Mouse (Mus musculus) bone marrow macrophage, adult 2 months (primary cell): ENCODE data around the gene Kcnip4. TPM values are rescaled to one million over a fixed set of nuclear protein-coding genes. Genes with fewer than 3 reads are reported as not detected.

Experiments used
- H3K27ac ChIP-seq: 2 replicates; pipeline ENCODE4 v1.5.1; 2012; ENCODE audit warnings: low read depth, low read length; ENCODE audit not compliant: insufficient read depth
- H3K4me1 ChIP-seq: 2 replicates; pipeline ENCODE4 v1.6.1; 2012; ENCODE audit warnings: low read length; ENCODE audit not compliant: control insufficient read depth, insufficient read depth
- H3K4me3 ChIP-seq: 2 replicates; pipeline ENCODE4 v1.5.1; 2012; ENCODE audit warnings: mild to moderate bottlenecking, low read length, moderate library complexity; ENCODE audit not compliant: insufficient read depth
- CTCF ChIP-seq: IDR thresholded peaks from 2 replicates; pipeline ENCODE4 v1.5.1; 2012; ENCODE audit warnings: low read depth, mild to moderate bottlenecking, low read length, moderate library complexity
- POLR2A ChIP-seq: IDR thresholded peaks from 2 replicates; pipeline ENCODE4 v1.6.1; 2012; ENCODE audit warnings: mild to moderate bottlenecking, low read depth, low read length, borderline replicate concordance
- polyA plus RNA-seq: library from polyadenylated mRNA; stranded (reverse); fragments of >200 nt; gene quantifications from 2 replicates; pipeline ENCODE4 v1.2.4, GENCODE M21; 2012; ENCODE audit not compliant: missing spikeins, insufficient read depth, insufficient read length

The Kcnip4 gene
- polyA plus RNA-seq, 1 experiment, result not detected

DNA sequence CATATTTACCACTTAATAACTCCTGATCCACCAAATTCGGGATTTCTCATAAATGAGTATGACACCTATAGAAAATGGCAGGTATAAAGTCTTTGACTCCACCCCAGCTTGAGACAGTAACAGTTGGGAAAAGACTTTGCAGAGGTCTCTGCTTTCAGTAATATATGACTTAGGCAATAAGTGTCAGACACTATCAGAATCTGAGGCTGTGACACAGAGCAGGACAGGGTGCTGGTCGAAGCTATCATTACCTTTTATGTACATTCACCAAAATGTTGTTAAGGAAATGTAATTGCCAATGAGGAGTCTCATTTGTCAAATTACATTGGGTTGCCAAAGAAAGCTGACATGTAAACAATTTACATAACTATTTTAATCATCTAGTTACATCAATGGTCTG lies 206.8 kb downstream of the Kcnip4 start:
- TF ChIP-seq POLR2A, result no peak
- TF ChIP-seq CTCF, result no peak
- H3K4me3 ChIP-seq, result no peak overlapping the region
- H3K4me1 ChIP-seq, result no peaks in the 10 kb centered on the region
- H3K27ac ChIP-seq, result no peak overlapping the region

DNA sequence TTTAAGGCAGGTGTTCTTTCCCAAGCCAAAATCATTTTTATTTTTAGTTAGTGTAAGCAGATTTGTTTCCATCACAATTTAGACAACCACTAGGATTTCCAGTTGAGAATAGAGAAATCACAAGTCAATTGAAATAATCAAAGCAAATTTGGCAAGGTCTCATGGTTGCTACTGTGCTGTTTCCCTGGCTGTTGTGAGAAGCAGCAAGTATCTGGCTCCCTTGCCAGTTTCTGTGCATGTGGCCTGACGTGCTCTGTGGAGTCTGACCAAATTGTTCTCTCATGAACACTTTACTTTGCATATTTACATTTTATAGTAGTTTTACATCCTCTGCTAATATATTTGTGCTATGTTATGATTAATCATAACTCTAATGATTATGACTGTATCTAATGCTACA lies 217.9 kb downstream of the Kcnip4 start:
- H3K4me1 ChIP-seq, result no peaks in the 10 kb centered on the region
- H3K27ac ChIP-seq, result no peak overlapping the region
- TF ChIP-seq POLR2A, result no peak
- TF ChIP-seq CTCF, result no peak
- H3K4me3 ChIP-seq, result no peak overlapping the region

DNA sequence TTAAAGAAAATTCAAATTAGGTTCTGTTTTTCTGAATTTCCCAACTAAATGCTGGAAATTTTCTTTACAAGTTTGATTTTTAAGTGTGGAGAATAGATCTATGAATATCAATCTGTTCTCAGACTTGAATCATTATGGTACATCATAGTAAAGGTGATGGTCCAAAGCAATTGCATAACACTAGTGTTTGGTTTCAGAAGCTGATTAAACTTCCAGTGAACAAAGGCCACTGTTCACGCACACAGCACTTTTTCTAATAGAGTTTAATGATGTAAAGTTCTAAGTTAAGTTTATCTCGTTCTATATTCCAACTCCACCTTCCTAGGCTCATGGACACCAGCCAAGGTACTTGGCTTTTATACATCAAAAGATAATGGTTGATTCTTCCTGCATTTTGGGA lies 219.4 kb downstream of the Kcnip4 start:
- no peak overlapping the region for H3K27ac ChIP-seq
- TF ChIP-seq POLR2A (no peak), CTCF (no peak)
- H3K4me3 ChIP-seq, result no peak overlapping the region
- no peaks in the 10 kb centered on the region for H3K4me1 ChIP-seq

DNA sequence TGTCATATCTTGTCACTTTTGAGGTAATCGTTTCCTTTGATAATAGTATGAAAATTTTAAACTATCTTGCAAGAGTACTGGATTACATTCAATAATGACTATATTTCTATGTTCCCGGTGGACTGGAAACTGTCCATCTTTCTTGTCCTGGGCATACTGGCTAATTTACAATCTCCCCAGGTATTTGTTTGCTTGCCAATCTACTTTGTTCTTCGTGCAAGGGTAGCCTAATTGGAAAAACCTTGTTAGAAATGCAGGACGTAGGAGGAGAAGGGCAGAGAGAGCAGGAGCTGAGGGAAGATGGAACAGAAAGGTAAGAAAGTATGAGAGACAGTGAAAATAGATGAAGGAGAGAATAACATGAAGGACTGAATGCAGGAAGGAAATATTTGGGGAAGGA lies 226.1 kb downstream of the Kcnip4 start:
- TF ChIP-seq CTCF, result no peak
- TF ChIP-seq POLR2A, result no peak
- H3K27ac ChIP-seq, result no peak overlapping the region

DNA sequence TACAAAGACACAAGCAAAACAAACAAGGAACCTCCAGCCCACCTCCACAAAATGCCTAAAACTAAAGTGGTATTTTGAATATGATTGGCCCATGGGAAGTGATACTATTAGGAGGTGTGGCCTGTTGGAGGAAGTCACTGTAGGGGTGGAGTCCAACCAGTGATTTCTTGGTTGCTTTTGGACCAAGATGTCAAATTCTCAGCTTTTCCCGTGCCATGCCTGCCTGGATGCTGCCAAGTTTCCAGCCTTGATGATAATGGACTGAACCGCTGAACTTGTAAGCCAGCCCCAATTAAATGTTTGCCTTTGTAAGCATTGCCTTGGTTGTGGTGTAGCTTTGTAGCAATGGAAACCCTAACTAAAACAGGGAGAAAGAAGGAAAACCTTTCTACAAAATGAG lies 232.3 kb downstream of the Kcnip4 start:
- Histone ChIP-seq H3K4me1 (no peaks in the 10 kb centered on the region), H3K4me3 (no peak overlapping the region), H3K27ac (no peak overlapping the region)
- no peak for TF ChIP-seq POLR2A
- no peak for TF ChIP-seq CTCF

More for the DNA sequence above, 226.1 kb downstream of the Kcnip4 start:
- Histone ChIP-seq H3K4me1 (no peaks in the 10 kb centered on the region), H3K4me3 (no peak overlapping the region)

DNA sequence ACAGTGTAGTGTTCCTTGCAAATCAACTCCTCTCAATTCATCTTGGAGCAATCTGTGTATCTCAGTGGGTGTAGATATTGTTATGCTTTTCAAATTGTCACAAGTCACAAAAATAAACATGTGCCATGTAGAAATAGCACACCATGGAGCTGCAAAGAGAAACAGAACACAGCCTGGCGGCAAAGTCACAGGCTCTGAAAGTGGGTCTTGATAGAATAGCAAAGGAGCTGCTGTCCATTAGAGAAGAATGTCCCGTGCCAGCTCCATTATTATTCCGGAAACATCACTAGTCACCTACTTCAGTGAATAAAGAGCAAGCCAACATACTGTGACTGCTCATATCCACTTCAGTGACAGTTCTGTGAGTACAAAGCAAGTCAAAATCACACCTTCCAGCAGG lies 232.9 kb downstream of the Kcnip4 start:
- TF ChIP-seq POLR2A (no peak), CTCF (no peak)
- no peak overlapping the region for H3K27ac ChIP-seq
- no peak overlapping the region for H3K4me3 ChIP-seq
- no peaks in the 10 kb centered on the region for H3K4me1 ChIP-seq

DNA sequence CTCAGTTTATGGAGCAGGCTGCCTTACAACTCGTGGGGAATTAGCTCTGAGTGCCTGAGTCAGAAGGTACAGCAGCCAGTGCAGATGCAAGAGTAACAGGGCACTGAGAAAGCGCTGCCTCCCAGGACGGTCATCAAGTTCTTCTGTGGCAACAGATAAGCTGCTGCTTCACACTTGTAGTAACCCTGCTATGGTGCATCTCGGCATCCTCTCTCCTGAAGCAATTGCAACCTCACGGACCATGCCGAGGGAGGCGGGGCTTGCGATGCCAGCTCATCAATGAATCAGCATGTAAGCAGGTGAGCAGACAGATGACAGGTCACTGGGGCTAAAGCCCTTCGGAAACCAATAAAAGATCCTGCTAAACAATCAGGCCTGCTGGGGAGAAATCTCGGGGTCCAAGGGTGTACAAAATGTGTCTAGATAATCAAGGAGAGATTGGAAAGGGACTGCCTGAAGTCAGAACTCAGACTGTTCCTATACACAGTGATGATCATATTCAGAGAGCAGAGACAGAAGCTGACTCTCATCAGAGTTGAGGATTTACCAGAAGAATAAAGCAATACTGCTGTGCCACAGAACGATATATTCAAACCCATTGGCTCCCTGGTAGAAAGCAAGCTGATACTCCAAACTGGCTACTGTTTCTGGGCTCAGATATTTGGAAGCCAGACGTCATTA lies 239.1 kb downstream of the Kcnip4 start:
- Histone ChIP-seq H3K27ac (no peak overlapping the region), H3K4me1 (no peaks in the 10 kb centered on the region), H3K4me3 (no peak overlapping the region)
- TF ChIP-seq POLR2A (no peak), CTCF (no peak)

DNA sequence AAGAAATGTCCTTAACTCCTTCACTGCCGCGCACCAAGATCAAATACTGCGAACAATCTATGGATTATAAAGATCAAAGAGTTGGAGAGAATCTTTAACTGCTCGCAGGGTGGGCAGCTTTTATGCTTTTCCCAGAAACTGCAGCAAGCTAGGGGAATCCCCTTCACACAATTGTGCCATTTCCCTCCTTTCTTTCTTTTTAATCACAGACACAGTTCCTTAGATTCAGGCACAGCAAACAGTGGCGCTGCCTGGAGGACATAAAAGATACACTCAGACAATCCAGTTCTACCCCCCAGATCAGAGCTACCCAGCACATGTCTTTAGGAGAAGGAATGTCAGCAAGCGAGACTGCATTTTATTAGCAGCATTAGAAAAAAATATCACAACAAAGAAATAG lies 239.9 kb downstream of the Kcnip4 start:
- H3K4me1 ChIP-seq, result no peaks in the 10 kb centered on the region
- TF ChIP-seq POLR2A (no peak), CTCF (no peak)
- H3K27ac ChIP-seq, result no peak overlapping the region
- H3K4me3 ChIP-seq, result no peak overlapping the region

DNA sequence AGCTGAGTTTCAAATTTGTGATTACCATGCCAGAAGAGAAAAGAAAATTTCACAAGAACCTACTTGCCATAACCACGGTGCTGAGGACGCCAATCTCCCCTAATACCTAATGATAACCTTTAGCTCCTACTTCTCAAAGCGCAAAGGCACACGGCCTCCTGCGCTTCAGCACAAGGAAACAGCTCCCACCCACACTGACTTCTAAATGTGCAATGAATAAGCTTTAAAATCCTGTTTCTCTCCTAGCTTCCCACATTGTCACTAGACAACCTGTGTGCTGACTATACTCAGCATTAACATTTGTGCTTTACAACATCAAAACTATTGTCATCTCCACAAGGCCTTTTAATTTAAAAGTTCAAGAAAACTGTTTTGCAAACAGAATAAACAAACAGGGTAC lies 241.3 kb downstream of the Kcnip4 start:
- no peak overlapping the region for H3K27ac ChIP-seq
- TF ChIP-seq POLR2A (no peak), CTCF (no peak)
- H3K4me1 ChIP-seq, result no peaks in the 10 kb centered on the region
- no peak overlapping the region for H3K4me3 ChIP-seq

DNA sequence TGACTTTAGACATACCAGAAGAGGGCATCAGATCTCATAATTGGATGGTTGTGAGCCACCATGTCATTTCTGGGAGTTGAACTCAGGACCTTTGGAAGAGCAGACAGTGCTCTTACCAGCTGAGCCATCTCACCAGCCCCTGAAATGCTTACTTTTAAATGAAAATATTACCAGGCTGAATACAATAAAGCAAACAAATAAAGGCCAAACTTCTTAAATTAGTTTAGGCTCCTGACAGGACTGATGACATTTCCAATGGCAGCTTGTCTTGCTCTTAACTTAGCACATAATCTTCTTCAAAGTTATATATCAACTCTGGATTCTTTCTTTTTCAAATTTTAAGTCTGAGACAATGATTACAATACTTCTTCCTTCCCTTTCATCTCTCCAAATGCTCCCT lies 252.8 kb downstream of the Kcnip4 start:
- Histone ChIP-seq H3K4me3 (no peak overlapping the region), H3K27ac (no peak overlapping the region), H3K4me1 (no peaks in the 10 kb centered on the region)
- TF ChIP-seq POLR2A (no peak), CTCF (no peak)
